Mouse (Mus musculus): ENCODE data around the gene Gm27027.

The Gm27027 gene

GRCm38 (mm10) chr2:93976436-93977252 is 19.5 kb downstream of the Gm27027 start:
- DNase-seq (ENCODE audit: extremely low spot score, low read depth, low spot score) = no peak

GRCm38 (mm10) chr2:93975526-93976435 is 20.4 kb downstream of the Gm27027 start:
- no peak for DNase-seq (ENCODE audit: extremely low spot score, low read depth, low spot score)

GRCm38 (mm10) chr2:93975041-93975440 is 21.1 kb downstream of the Gm27027 start:
- DNase-seq (ENCODE audit: extremely low spot score, low read depth, low spot score) = no peak

- DNase-seq (ENCODE audit: extremely low spot score, low read depth, low spot score) = no peak
Observed at GRCm38 (mm10) chr2:93971647-93972046, 24.5 kb downstream of the Gm27027 start.

GRCm38 (mm10) chr2:93964494-93965160 is 31.5 kb downstream of the Gm27027 start:
- DNase-seq (ENCODE audit: extremely low spot score, low read depth, low spot score) = no peak

- DNase-seq (ENCODE audit: extremely low spot score, low read depth, low spot score) = no peak
Observed at GRCm38 (mm10) chr2:93963802-93964201, 32.4 kb downstream of the Gm27027 start.

- DNase-seq (ENCODE audit: extremely low spot score, low read depth, low spot score) = no peak
Observed at GRCm38 (mm10) chr2:93961716-93962115, 34.4 kb downstream of the Gm27027 start.

GRCm38 (mm10) chr2:93959346-93959745 is 36.8 kb downstream of the Gm27027 start:
- DNase-seq (ENCODE audit: extremely low spot score, low read depth, low spot score) = no peak

- DNase-seq (ENCODE audit: extremely low spot score, low read depth, low spot score) = no peak
Observed at GRCm38 (mm10) chr2:93958216-93958615, 37.9 kb downstream of the Gm27027 start.

- no peak for DNase-seq (ENCODE audit: extremely low spot score, low read depth, low spot score)
Observed at GRCm38 (mm10) chr2:93957785-93958175, 38.4 kb downstream of the Gm27027 start.

GRCm38 (mm10) chr2:93956908-93957784 is 39.0 kb downstream of the Gm27027 start, which contains the start of gene Gm13889:
TSS of gene Gm13889 (minus strand) at chr2:93957201.
- DNase-seq (ENCODE audit: extremely low spot score, low read depth, low spot score) = no peak

- no peak for DNase-seq (ENCODE audit: extremely low spot score, low read depth, low spot score)
Observed at GRCm38 (mm10) chr2:93956331-93956801, 39.8 kb downstream of the Gm27027 start.

- no peak for DNase-seq (ENCODE audit: extremely low spot score, low read depth, low spot score)
Observed at GRCm38 (mm10) chr2:93955886-93956285, 40.3 kb downstream of the Gm27027 start.

- no peak for DNase-seq (ENCODE audit: extremely low spot score, low read depth, low spot score)
Observed at GRCm38 (mm10) chr2:93954781-93955578, 41.2 kb downstream of the Gm27027 start.

GRCm38 (mm10) chr2:93953726-93954125 is 42.4 kb downstream of the Gm27027 start:
- DNase-seq (ENCODE audit: extremely low spot score, low read depth, low spot score) = no peak

GRCm38 (mm10) chr2:93946976-93947375 is 49.2 kb downstream of the Gm27027 start:
- no peak for DNase-seq (ENCODE audit: extremely low spot score, low read depth, low spot score)

- no peak for DNase-seq (ENCODE audit: extremely low spot score, low read depth, low spot score)
Observed at GRCm38 (mm10) chr2:93944855-93945254, 51.3 kb downstream of the Gm27027 start.

- no peak for DNase-seq (ENCODE audit: extremely low spot score, low read depth, low spot score)
Observed at GRCm38 (mm10) chr2:93944099-93944498, 52.1 kb downstream of the Gm27027 start.

- no peak for DNase-seq (ENCODE audit: extremely low spot score, low read depth, low spot score)
Observed at GRCm38 (mm10) chr2:93941670-93942069, 54.5 kb downstream of the Gm27027 start.

Data from hindlimb bud, embryonic 11.5 days (tissue).